Mouse (Mus musculus) heart, postnatal 0 days (tissue): Measurements from ENCODE around the gene Tctex1d1.

Experiments used
- CTCF ChIP-seq: IDR thresholded peaks from 2 replicates; pipeline ENCODE4 v1.5.1; 2016; ENCODE audit warnings: antibody characterized with exemption, control low read depth, low read depth
- EP300 ChIP-seq: IDR thresholded peaks from 2 replicates; pipeline ENCODE4 v1.6.1; 2016; ENCODE audit warnings: antibody characterized with exemption, low read depth

- TF ChIP-seq EP300 = no peak
- TF ChIP-seq CTCF = no peak
Measured at GRCm38 (mm10) chr4:102967811-102968210, 10.6 kb upstream of the Tctex1d1 start.
